ENCODE assay signal across 8 mouse cellular contexts in the genomic region with DNA sequence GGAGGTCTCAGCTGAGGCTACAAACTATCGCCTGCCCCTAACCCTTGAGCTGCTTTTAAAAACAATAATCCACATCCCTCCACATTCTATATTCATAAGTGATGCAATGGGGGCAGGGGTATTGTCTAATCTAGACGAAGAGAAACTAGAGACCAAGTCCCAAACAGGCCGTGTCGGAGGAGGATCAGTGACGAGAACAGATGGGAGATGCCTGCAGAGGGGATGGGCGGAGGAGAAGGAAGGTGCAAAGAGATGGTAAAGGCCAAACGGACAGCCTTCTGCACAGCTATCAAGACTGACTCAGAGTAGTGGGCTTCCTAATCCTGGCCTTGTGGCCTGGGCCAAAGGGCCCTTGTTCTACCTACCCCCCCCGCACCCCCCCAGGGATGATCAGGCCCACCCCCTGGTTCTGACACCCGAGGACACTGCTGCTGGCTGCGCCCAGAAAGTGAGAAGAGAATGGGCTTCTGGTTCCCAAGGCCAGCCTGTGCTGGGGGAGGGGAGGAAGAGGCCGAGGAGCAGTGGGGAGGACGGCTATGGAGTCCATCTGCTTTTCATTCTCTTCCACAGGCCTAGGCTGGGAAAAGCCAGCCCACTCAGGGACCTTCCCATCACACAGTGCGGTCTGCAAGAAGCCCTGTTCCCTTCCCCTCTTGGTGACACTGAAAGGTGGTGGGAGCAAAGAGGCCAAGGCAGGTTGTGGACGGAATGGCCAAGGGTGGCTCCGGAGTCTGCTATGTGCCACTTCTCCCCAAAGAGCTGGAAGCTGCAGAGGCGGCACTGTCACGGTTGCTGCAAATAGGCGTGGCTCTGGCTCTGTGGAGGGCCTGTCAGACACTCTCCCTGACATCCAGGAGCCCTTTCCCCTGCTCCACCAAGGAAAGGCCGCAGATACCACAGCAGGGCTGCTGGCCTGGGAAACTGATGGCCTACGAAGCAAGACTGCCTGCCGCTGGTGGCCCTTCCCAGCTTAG. TPM values are rescaled to one million over a fixed set of nuclear protein-coding genes. Genes with fewer than 3 reads are reported as not detected.
A peak's percentile ranks its signal among the peaks of the same experiment; 100 is the strongest.
DNase-seq lines count a peak whose midpoint lies in the region; ATAC-seq lines count a peak whose summit lies in the region.

No protein-coding gene starts in this region.

- peak overlapping the region; percentile 92 for H3K4me2 ChIP-seq in hindbrain, embryonic 16.5 days (ENCODE audit: low read length)
- peak overlapping the region; percentile 83 for H3K4me2 ChIP-seq in midbrain, embryonic 12.5 days (replicated peaks)

- no peaks in the 10 kb centered on the region for H3K9me3 ChIP-seq in heart, embryonic 10.5 days
- no peaks in the 10 kb centered on the region for H3K9me3 ChIP-seq in hindbrain, embryonic 16.5 days (ENCODE audit: control insufficient read depth, low read length)
- no peaks in the 10 kb centered on the region for H3K9me3 ChIP-seq in midbrain, embryonic 12.5 days

- peak overlapping the region; percentile 95 for H3K4me3 ChIP-seq in heart, embryonic 10.5 days
- peak overlapping the region; percentile 60 for H3K4me3 ChIP-seq in hindbrain, embryonic 16.5 days (ENCODE audit: low read length)
- H3K4me3 ChIP-seq in midbrain, embryonic 12.5 days: peak overlapping the region; percentile 90

- WGBS in heart, embryonic 10.5 days: 59% methylated on average over 21 of the region's 21 CpGs
- WGBS in hindbrain, embryonic 16.5 days: 25% methylated on average over 21 of the region's 21 CpGs
- 49% methylated on average over 21 of the region's 21 CpGs for WGBS in midbrain, embryonic 12.5 days

- H3K4me1 ChIP-seq in heart, embryonic 10.5 days: peaks cover 53% of the 10 kb centered on the region
- peaks cover 47% of the 10 kb centered on the region for H3K4me1 ChIP-seq in hindbrain, embryonic 16.5 days (ENCODE audit: control insufficient read depth, insufficient read depth, low read depth, low read length)
- H3K4me1 ChIP-seq in midbrain, embryonic 12.5 days: peaks cover 43% of the 10 kb centered on the region

- ATAC-seq in hindbrain, embryonic 16.5 days: no peak
- ATAC-seq in midbrain, embryonic 12.5 days (ENCODE audit: low FRiP score, low read depth): no peak
- ATAC-seq in monocyte, adult 5-6 weeks (replicated peaks; ENCODE audit: insufficient number of reproducible peaks, low FRiP score, low TSS enrichment, poor library complexity, severe bottlenecking): no peak

- no peaks in the 10 kb centered on the region for H3K27me3 ChIP-seq in heart, embryonic 10.5 days (ENCODE audit: insufficient read depth, poor library complexity, severe bottlenecking)
- H3K27me3 ChIP-seq in hindbrain, embryonic 16.5 days (replicated peaks; ENCODE audit: control insufficient read depth, insufficient read depth, low read length): no peaks in the 10 kb centered on the region
- no peaks in the 10 kb centered on the region for H3K27me3 ChIP-seq in midbrain, embryonic 12.5 days

- DNase-seq in heart, embryonic 10.5 days (ENCODE audit: low spot score): no peak
- DNase-seq in heart, postnatal 4 days: no peak
- DNase-seq in Muller cell, postnatal 12 days (ENCODE audit: inconsistent ontology term): peak; percentile 40
- DNase-seq in embryo, embryonic 11 days: peak; percentile 68
- no peak for DNase-seq in spleen, postnatal 36 days (ENCODE audit: low spot score in 2 of 2)

- peak overlapping the region; percentile 98; the same call in 1 of the 2 replicates for H3K27ac ChIP-seq in heart, embryonic 10.5 days
- peak overlapping the region; percentile 99 for H3K27ac ChIP-seq in hindbrain, embryonic 16.5 days (ENCODE audit: low read depth, low read length)
- H3K27ac ChIP-seq in midbrain, embryonic 12.5 days (replicated peaks): peak overlapping the region; percentile 94

- H3K36me3 ChIP-seq in heart, embryonic 10.5 days: peaks cover 51% of the 10 kb centered on the region
- peaks cover 26% of the 10 kb centered on the region for H3K36me3 ChIP-seq in hindbrain, embryonic 16.5 days (ENCODE audit: control insufficient read depth, insufficient read depth, low read length)
- peaks cover 41% of the 10 kb centered on the region for H3K36me3 ChIP-seq in midbrain, embryonic 12.5 days

- peak overlapping the region; percentile 98 for H3K9ac ChIP-seq in hindbrain, embryonic 16.5 days (ENCODE audit: low read depth, low read length)
- H3K9ac ChIP-seq in midbrain, embryonic 12.5 days (replicated peaks): peak overlapping the region; percentile 99

RNA-seq across cellular contexts. Expression of a gene that starts 2.8 kb away (rescaled TPM):
- polyA plus RNA-seq in heart, embryonic 10.5 days (2016; fragmentation: Nextera tagmentation; extraction: Ambion mirVana): 114 and 117 TPM in 2 replicates
- 100 to 1,000 TPM; 309 to 310 TPM for total RNA-seq in heart, postnatal 4 days (2021)
- polyA plus RNA-seq in hindbrain, embryonic 16.5 days (2015; fragmentation: Nextera tagmentation; extraction: Ambion mirVana): 419 and 442 TPM in 2 replicates
- polyA plus RNA-seq in midbrain, embryonic 12.5 days (2016; fragmentation: Nextera tagmentation; extraction: Ambion mirVana): 223 and 224 TPM in 2 replicates
- total RNA-seq in monocyte, adult 5-6 weeks (2017): 169 to 298 TPM (median 195 TPM) in 3 replicates

RNA-seq across cellular contexts. Expression of a gene that starts 14.8 kb away (rescaled TPM):
- polyA plus RNA-seq in heart, embryonic 10.5 days (2016; fragmentation: Nextera tagmentation; extraction: Ambion mirVana): 0.15 and 0.51 TPM in 2 replicates
- total RNA-seq in heart, postnatal 4 days (2021): 1 to 10 TPM; 1.9 to 2.7 TPM
- 0.14 and 0.26 TPM in 2 replicates for polyA plus RNA-seq in hindbrain, embryonic 16.5 days (2015; fragmentation: Nextera tagmentation; extraction: Ambion mirVana)
- 1.1 and 1.2 TPM in 2 replicates for polyA plus RNA-seq in midbrain, embryonic 12.5 days (2016; fragmentation: Nextera tagmentation; extraction: Ambion mirVana)
- total RNA-seq in monocyte, adult 5-6 weeks (2017): 9.8 to 15.4 TPM (median 14.0 TPM) in 3 replicates

RNA-seq across cellular contexts. Expression of a gene that starts 23.4 kb away (rescaled TPM):
- 1.7 and 2.2 TPM in 2 replicates for polyA plus RNA-seq in heart, embryonic 10.5 days (2016; fragmentation: Nextera tagmentation; extraction: Ambion mirVana)
- total RNA-seq in heart, postnatal 4 days (2021): 1 to 10 TPM; 6.3 to 7.3 TPM
- polyA plus RNA-seq in hindbrain, embryonic 16.5 days (2015; fragmentation: Nextera tagmentation; extraction: Ambion mirVana): 143 and 146 TPM in 2 replicates
- polyA plus RNA-seq in midbrain, embryonic 12.5 days (2016; fragmentation: Nextera tagmentation; extraction: Ambion mirVana): 49.3 and 55.3 TPM in 2 replicates
- total RNA-seq in monocyte, adult 5-6 weeks (2017): 0.10 TPM in 1 of 3 replicates, not detected in the others

RNA-seq across cellular contexts. Expression of a gene that starts 29.5 kb away (rescaled TPM):
- 3.0 and 6.3 TPM in 2 replicates for polyA plus RNA-seq in heart, embryonic 10.5 days (2016; fragmentation: Nextera tagmentation; extraction: Ambion mirVana)
- total RNA-seq in heart, postnatal 4 days (2021): 1 to 10 TPM; 1.4 to 1.8 TPM
- polyA plus RNA-seq in hindbrain, embryonic 16.5 days (2015; fragmentation: Nextera tagmentation; extraction: Ambion mirVana): 1.5 and 1.6 TPM in 2 replicates
- polyA plus RNA-seq in midbrain, embryonic 12.5 days (2016; fragmentation: Nextera tagmentation; extraction: Ambion mirVana): 12.1 and 26.0 TPM in 2 replicates
- not detected in 3 replicates for total RNA-seq in monocyte, adult 5-6 weeks (2017)

RNA-seq across cellular contexts. Expression of a gene that starts 38.4 kb away (rescaled TPM):
- 0.16 and 0.30 TPM in 2 replicates for polyA plus RNA-seq in heart, embryonic 10.5 days (2016; fragmentation: Nextera tagmentation; extraction: Ambion mirVana)
- not detected for total RNA-seq in heart, postnatal 4 days (2021)
- polyA plus RNA-seq in hindbrain, embryonic 16.5 days (2015; fragmentation: Nextera tagmentation; extraction: Ambion mirVana): 57.4 and 58.3 TPM in 2 replicates
- 28.8 and 34.8 TPM in 2 replicates for polyA plus RNA-seq in midbrain, embryonic 12.5 days (2016; fragmentation: Nextera tagmentation; extraction: Ambion mirVana)
- not detected in 3 replicates for total RNA-seq in monocyte, adult 5-6 weeks (2017)

Comparison
In these comparisons a context has a peak if more than half of its experiments do, and no peak if none do; other contexts are left out.
1. DNase-seq: peak in Muller cell, postnatal 12 days (single experiment) and embryo, embryonic 11 days (single experiment); none in heart, embryonic 10.5 days (single experiment), heart, postnatal 4 days (single experiment) and spleen, postnatal 36 days (0 of 2).
2. RNA of a gene that starts 23.4 kb away (polyA plus RNA-seq): 143 to 146 TPM in hindbrain, embryonic 16.5 days and 49.3 to 55.3 TPM in midbrain, embryonic 12.5 days; 1.7 to 2.2 TPM in heart, embryonic 10.5 days; every median in the first group is over 10 times any median in the second.
3. Peak in every context shown above with its lines, with median percentiles within 50 percentile points of each other: H3K27ac ChIP-seq and H3K4me3 ChIP-seq.